Mouse (Mus musculus): ENCODE data around the gene Tma7. TPM values are rescaled to one million over a fixed set of nuclear protein-coding genes. Genes with fewer than 3 reads are reported as not detected.

Gene Tma7
- total RNA-seq, 4 experiments from 2014 or later: 342 to 453 (median 370) TPM

DNA sequence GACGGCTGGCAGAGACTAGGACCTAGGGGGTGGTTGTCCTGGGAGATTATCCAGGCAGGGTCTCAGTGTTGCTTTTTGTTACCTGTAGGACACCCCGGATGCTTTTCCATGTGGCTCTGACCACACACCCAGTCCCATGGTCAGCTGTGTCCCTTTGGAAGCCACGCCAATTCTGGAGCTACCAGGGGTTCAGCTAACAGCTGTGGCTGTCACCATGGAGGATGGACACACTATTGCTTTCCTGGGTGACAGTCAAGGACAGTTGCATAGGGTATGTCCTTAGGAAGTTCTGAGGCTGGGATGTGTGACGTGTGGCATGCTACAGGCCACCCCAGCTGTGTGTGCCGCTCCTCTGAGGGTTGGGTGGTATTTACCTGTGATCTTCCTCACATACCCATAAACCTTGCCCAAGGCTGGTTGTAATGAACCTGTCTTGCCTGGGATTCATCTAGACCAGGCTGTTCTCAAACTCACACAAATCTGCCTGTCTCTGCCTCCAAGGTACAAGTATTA lies 19.6 kb upstream of the Tma7 start:
- DNase-seq: no peak

GRCm38 (mm10) chr9:109100307-109100928 lies 18.0 kb upstream of the Tma7 start:
- DNase-seq: no peak

DNA sequence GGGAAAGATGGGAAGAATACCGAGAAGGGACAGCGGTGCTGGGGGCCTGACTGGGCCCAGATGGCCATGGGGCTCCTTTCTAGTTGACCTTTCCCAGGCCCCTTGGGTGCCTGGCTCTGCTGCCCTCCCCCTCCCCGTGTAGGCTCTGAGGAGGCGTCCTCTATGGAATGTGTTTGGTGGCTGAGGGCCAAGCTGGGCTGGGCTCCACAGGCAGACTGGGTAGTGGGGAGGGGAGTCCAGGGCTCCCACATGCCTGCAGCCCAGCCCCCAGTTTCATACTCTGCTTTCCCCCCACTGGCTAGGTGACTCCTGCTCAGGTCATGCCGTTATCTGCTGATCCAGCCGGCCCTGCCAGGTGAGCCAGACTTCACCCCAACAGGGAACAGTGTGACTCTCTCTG lies 16.6 kb upstream of the Tma7 start:
- DNase-seq: peak; percentile 70

DNA sequence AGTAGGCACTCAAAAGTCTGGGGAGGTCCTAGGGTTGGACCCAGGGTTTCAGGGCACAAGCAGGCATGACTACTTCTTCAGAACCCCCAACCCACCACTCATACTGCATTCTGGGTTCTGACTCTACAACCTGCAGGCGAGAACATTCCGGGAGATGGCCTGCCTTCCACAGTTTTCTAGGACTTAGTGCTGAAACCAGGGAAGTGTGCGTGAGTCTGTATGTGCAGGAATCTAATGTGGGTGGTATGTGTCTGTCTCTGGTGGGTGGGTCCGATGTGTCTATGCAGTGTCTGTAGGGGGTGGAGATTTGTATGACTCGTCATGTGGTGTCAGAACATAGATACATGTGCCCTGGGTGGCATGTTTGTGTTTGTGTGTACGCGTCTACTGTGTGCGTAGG lies 16.0 kb upstream of the Tma7 start:
- no peak for DNase-seq

GRCm38 (mm10) chr9:109097831-109098230 lies 15.4 kb upstream of the Tma7 start:
- DNase-seq: peak; percentile 83

- no peak for DNase-seq
These were observed 14.9 kb upstream of the Tma7 start for GRCm38 (mm10) chr9:109097291-109097690.

DNA sequence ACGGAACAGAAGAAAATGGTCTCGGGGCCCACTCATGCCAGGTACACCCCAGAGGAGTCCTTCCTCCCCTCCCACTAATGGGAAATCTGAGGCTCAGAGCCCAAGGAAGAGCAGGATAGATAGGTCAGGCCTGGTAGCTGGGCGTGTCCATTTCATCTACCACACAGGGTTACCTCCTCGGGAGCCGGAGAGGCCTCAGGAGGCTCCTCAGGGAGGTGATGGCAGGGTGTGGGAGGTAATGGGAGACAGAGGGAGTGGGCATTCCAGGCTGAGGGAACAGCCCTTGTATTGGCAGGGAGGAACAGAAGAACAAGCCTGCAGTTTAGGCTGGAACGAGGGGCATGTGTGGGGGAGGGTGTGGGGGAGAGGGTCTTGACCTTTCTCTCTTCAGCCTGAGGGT lies 14.5 kb upstream of the Tma7 start:
- DNase-seq: no peak

GRCm38 (mm10) chr9:109096251-109096661 lies 13.9 kb upstream of the Tma7 start:
- no peak for DNase-seq

DNA sequence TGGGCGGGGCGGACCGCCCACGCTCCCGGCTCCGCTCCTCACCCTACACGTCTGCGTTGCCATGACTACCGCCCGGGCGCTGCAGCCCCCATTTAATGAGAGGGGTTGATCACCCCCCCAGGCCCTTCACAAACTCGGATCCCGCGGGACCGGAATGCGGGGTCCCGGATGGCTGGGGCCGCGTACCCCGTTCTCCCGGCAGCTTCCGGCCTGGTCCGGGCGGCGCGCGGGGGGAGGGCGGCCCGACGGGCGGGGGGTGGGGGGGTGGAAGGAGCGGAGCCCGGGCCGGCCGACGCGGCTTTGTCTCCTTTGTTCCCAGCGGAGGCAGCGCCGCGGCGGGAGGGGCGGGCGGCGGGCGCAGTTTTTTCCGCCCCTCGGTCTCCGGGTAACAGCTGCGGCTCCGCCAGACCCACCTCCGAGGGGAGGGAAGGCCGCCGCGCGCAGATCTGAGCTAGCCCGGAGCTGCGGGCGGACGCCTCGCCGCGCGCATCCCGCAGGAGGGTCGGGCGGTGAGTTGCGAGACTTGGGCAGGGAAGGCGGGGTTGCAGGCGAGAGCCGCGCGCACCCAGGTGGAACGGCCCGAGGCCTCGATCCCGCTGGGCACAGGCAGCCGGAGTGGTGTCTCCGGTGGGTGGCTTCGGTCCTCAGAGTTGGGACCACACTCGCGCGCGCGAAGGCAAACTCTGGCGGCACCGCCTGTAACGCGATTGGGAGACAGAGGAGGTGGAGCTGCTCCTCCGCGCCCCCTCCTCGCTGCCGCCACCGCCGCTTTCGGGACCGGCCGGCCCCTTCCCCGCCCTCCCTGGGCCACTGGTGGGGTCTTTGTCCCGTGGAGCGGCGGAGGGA lies 13.0 kb upstream of the Tma7 start, which contains the start of gene Plxnb1:
Plxnb1 (plus strand) TSS at position 253 of the 846 bp plus-strand sequence.
- peak; percentile 69 for DNase-seq

GRCm38 (mm10) chr9:109094553-109095136 lies 12.3 kb upstream of the Tma7 start:
- no peak for DNase-seq

- DNase-seq: no peak
These were observed 11.6 kb upstream of the Tma7 start for GRCm38 (mm10) chr9:109093786-109094552.

DNA sequence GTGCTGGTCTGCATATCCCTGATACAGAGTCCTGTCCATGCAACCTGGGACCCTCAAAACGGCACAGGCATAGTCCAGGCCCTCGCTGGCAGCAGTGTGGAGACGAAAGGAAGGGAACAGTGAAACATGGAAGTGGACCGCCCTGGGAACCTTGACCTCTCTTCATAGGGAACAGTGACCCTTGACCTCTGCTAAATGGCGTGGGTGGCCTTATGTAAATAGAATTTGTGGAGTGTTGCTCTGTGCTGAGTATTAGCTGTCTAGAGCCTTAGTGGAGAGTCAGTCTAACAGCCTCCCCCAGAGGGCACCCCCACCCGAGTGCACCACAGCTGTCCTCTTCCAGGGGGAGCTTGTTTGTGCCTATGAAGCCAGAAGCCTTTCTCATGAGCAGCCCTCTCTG lies 10.4 kb upstream of the Tma7 start:
- DNase-seq: no peak

GRCm38 (mm10) chr9:109091802-109092201 lies 9.4 kb upstream of the Tma7 start:
- DNase-seq: no peak

DNA sequence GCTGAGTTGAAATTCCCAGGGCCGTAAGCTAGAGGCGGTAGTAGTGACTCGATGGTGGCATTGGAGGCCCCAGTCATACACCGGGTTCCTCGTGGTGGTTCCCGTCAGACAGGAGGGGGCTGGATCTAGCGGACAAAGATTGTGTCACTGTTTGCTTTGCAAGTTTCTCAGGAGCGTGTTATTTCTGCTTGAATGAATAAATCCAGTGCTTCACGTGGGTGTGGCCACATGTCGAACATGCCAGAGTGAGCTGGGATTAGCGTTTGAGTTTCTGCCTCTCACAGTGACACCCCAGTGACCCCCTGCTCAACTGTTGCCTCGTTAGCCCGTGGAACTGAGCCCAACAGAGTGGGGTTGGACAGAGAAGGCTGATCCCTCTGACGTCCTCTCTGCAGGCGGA lies 8.1 kb upstream of the Tma7 start:
- DNase-seq: no peak

DNA sequence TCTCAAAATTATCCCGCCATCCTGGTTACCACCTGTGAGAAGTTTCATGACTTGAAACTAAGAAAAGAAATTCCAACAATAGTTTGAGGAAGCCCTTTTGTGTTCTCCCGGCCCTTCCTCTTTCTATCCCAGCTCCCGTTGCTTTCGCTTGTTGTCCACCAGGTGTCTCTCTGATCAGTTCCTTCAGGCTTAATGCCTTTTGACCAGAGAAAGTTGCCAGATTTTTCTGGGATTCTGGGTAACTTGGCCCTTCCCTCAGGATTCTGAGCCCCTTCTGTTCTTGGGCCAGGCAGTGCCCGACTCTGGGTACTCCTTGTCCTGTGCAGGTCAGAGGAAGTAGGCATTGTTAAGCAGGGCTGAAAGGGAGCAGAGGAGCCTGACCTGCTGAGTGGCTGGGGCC lies 5.6 kb upstream of the Tma7 start:
- DNase-seq: no peak

- DNase-seq: no peak
These were observed 2.5 kb upstream of the Tma7 start for GRCm38 (mm10) chr9:109084922-109085321.

DNA sequence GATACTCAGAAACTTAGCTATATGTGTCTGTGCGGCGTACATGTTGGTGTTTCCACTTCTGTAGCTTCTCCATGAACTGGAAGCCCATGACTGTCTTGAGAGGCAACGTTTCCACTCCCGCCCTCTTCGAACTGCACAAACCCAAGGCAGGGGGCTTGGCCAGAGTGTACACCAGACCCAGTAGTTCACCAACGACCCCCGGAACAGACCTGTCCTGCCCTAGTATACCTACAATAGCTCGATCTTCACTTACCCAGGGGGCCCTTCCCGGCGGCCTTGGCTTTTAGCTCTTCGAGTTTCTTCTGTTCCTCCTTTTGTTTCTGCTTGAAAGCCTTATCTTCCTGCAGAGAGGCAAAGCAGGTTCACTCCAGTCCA lies 651 bp downstream of the Tma7 start:
- no peak for DNase-seq

DNA sequence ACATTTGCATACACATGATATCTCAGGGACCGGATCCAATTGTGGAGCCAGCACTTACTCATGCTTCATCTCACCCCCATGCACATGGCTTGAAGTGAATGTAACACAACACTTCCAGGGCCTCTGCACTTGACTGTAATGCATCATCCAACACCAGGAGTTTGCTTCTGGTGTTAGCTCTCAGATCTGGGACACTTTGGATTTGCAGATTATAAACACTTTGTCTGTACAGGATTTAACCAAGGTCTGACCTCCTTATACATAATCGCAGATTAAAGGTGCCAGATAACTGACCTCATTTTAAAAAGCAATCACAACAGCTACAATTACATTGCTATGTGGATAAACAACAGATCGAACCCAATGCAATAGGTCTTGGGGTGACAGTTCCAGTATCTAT lies 1.9 kb downstream of the Tma7 start:
- DNase-seq: no peak

GRCm38 (mm10) chr9:109073661-109074573 lies 8.5 kb downstream of the Tma7 start, which contains the start of gene Atrip:
TSS of gene Atrip (minus strand) at chr9:109074124.
- DNase-seq: peak; percentile 91

GRCm38 (mm10) chr9:109068095-109068735 lies 14.2 kb downstream of the Tma7 start:
- no peak for DNase-seq

GRCm38 (mm10) chr9:109060898-109061295 lies 21.5 kb downstream of the Tma7 start:
- no peak for DNase-seq
